Mouse (Mus musculus): ENCODE data around the gene Olfr1316. TPM values are rescaled to one million over a fixed set of nuclear protein-coding genes. Genes with fewer than 3 reads are reported as not detected.

Olfr1316 gene
- polyA plus RNA-seq (2021): 0.14 TPM

- in situ Hi-C loops (cut with MboI; ENCODE audit: low pct_unique_long_range_greater_than_20kb): loop anchor here (5.0 kb wide), 1 partner anchor 33 kb away; no protein-coding TSS in a partner anchor
- POLR2A ChIA-PET: no interaction called here
- no peak for DNase-seq (ENCODE audit: low read depth, low spot score)
Observed at GRCm38 (mm10) chr2:112134877-112135276, at the start of gene Olfr1316. Olfr1316 (minus strand) TSS chr2:112134977.

GRCm38 (mm10) chr2:112153898-112154297, 19.1 kb upstream of the Olfr1316 start, which contains the start of gene Olfr1318:
Olfr1318 (plus strand) TSS chr2:112154198.
- H3K27me3 ChIP-seq: no peaks in the 10 kb centered on the region
- CTCF ChIA-PET: no interaction called here
- POLR2A ChIA-PET: no interaction called here
- TF ChIP-seq CTCF (IDR thresholded peaks at IDR 0.05): no peak
- in situ Hi-C loops (cut with MboI; ENCODE audit: low pct_unique_long_range_greater_than_20kb): no loop called here
- ATAC-seq (no peak), DNase-seq (ENCODE audit: low read depth, low spot score) (no peak)

More at GRCm38 (mm10) chr2:112134877-112135276, at the start of gene Olfr1316:
- peaks cover 6% of the 10 kb centered on the region for H3K27me3 ChIP-seq
- no peak for ATAC-seq
- CTCF ChIA-PET: no interaction called here
- no peak for TF ChIP-seq CTCF (IDR thresholded peaks at IDR 0.05)

- ChIA-PET POLR2A (no interaction called here), CTCF (interaction anchor here (1.3 kb wide), 1 partner anchor 9 kb away, joined by 4 read pairs; no protein-coding TSS in a partner anchor)
- no peak for ATAC-seq
- no peak for DNase-seq (ENCODE audit: low read depth, low spot score)
- H3K27me3 ChIP-seq: peaks cover 3% of the 10 kb centered on the region
- no peak for TF ChIP-seq CTCF (IDR thresholded peaks at IDR 0.05)
- in situ Hi-C loops (cut with MboI; ENCODE audit: low pct_unique_long_range_greater_than_20kb): no loop called here
Observed at GRCm38 (mm10) chr2:112140029-112140428, 5.3 kb upstream of the Olfr1316 start, which contains the start of gene Olfr1317. Olfr1317 (plus strand) TSS chr2:112140329.

GRCm38 (mm10) chr2:112115340-112115739, 19.4 kb downstream of the Olfr1316 start, which contains the start of gene Olfr1315-ps1:
Olfr1315-ps1 (minus strand) TSS chr2:112115440.
- CTCF ChIA-PET: no interaction called here
- POLR2A ChIA-PET: no interaction called here
- no peak for TF ChIP-seq CTCF (IDR thresholded peaks at IDR 0.05)
- no peaks in the 10 kb centered on the region for H3K27me3 ChIP-seq
- no peak for DNase-seq (ENCODE audit: low read depth, low spot score)
- no peak for ATAC-seq
- in situ Hi-C loops (cut with MboI; ENCODE audit: low pct_unique_long_range_greater_than_20kb): no loop called here

GRCm38 (mm10) chr2:112096681-112097080, 38.1 kb downstream of the Olfr1316 start, which contains the start of gene Olfr1314:
Olfr1314 (minus strand) TSS chr2:112096781.
- no peak for DNase-seq (ENCODE audit: low read depth, low spot score)
- no peak for TF ChIP-seq CTCF (IDR thresholded peaks at IDR 0.05)
- no peak for ATAC-seq
- ChIA-PET POLR2A (no interaction called here), CTCF (no interaction called here)
- no peaks in the 10 kb centered on the region for H3K27me3 ChIP-seq
- in situ Hi-C loops (cut with MboI; ENCODE audit: low pct_unique_long_range_greater_than_20kb): no loop called here

- TF ChIP-seq CTCF (IDR thresholded peaks at IDR 0.05): no peak
- POLR2A ChIA-PET: no interaction called here
- peaks cover 3% of the 10 kb centered on the region for H3K27me3 ChIP-seq
- in situ Hi-C loops (cut with MboI; ENCODE audit: low pct_unique_long_range_greater_than_20kb): no loop called here
- CTCF ChIA-PET: interaction anchor here (0.8 kb wide), 1 partner anchor 12 kb away, joined by 3 read pairs; no protein-coding TSS in a partner anchor
- no peak for DNase-seq (ENCODE audit: low read depth, low spot score)
- ATAC-seq: no peak
Observed at GRCm38 (mm10) chr2:112077743-112078142, 57.0 kb downstream of the Olfr1316 start, which contains the start of gene Olfr1313. Olfr1313 (minus strand) TSS chr2:112077843.

Other genes starting within 250 kb of the Olfr1316 start
- gene Olfr1306, start 218.7 kb downstream of the Olfr1316 start, polyA plus RNA-seq (2021): not detected
- under 0.01 TPM for gene Olfr1307, start 185.5 kb downstream of the Olfr1316 start, polyA plus RNA-seq (2021)
- gene Olfr1308, start 170.0 kb downstream of the Olfr1316 start, polyA plus RNA-seq (2021): not detected
- not detected for gene Olfr1309, start 144.7 kb downstream of the Olfr1316 start, polyA plus RNA-seq (2021)
- gene Olfr1310, start 122.3 kb downstream of the Olfr1316 start, polyA plus RNA-seq (2021): not detected
- gene Olfr1311, start 110.6 kb downstream of the Olfr1316 start, polyA plus RNA-seq (2021): not detected
- gene Olfr1312, start 84.7 kb downstream of the Olfr1316 start, polyA plus RNA-seq (2021): not detected
- gene Olfr1313, start 57.1 kb downstream of the Olfr1316 start, polyA plus RNA-seq (2021): not detected
- 0.74 TPM for gene Olfr1314, start 38.2 kb downstream of the Olfr1316 start, polyA plus RNA-seq (2021)
- gene Olfr1315-ps1, start 19.5 kb downstream of the Olfr1316 start, polyA plus RNA-seq (2021): not detected
- gene Olfr1317, start 5.4 kb upstream of the Olfr1316 start, polyA plus RNA-seq (2021): 0.12 TPM
- 0.13 TPM for gene Olfr1318, start 19.2 kb upstream of the Olfr1316 start, polyA plus RNA-seq (2021)
- 46.9 TPM for gene Lpcat4, start 104.5 kb upstream of the Olfr1316 start, polyA plus RNA-seq (2021)
- gene Nutm1, start 124.3 kb upstream of the Olfr1316 start, polyA plus RNA-seq (2021): 0.10 TPM
- 55.3 TPM for gene Nop10, start 126.9 kb upstream of the Olfr1316 start, polyA plus RNA-seq (2021)
- 25.5 TPM for gene Slc12a6, start 130.8 kb upstream of the Olfr1316 start, polyA plus RNA-seq (2021)
- gene Gm21985, start 131.3 kb upstream of the Olfr1316 start, polyA plus RNA-seq (2021): 0.06 TPM
- gene Emc4, start 233.1 kb upstream of the Olfr1316 start, polyA plus RNA-seq (2021): 118 TPM
- gene Katnbl1, start 244.2 kb upstream of the Olfr1316 start, polyA plus RNA-seq (2021): 17.4 TPM